Mouse (Mus musculus): ENCODE results near the gene Tnfsf11.

- TF ChIP-seq TAL1 (conservative IDR thresholded peaks at IDR 0.05; ENCODE audit: low read depth, low read length) (no peak), CTCF (IDR thresholded peaks at IDR 0.05; ENCODE audit: low read depth, low read length) (no peak)
Observed at GRCm38 (mm10) chr14:78288903-78289302, 18.9 kb downstream of the Tnfsf11 start.
